Mouse (Mus musculus): ENCODE measurements at regions not wholly inside any gene's neighbourhood (a gene's known extent, or its start where the extent isn't known, plus 50 kb on each side); places are given as distances from the start of the nearest gene placed in this dataset.

DNA sequence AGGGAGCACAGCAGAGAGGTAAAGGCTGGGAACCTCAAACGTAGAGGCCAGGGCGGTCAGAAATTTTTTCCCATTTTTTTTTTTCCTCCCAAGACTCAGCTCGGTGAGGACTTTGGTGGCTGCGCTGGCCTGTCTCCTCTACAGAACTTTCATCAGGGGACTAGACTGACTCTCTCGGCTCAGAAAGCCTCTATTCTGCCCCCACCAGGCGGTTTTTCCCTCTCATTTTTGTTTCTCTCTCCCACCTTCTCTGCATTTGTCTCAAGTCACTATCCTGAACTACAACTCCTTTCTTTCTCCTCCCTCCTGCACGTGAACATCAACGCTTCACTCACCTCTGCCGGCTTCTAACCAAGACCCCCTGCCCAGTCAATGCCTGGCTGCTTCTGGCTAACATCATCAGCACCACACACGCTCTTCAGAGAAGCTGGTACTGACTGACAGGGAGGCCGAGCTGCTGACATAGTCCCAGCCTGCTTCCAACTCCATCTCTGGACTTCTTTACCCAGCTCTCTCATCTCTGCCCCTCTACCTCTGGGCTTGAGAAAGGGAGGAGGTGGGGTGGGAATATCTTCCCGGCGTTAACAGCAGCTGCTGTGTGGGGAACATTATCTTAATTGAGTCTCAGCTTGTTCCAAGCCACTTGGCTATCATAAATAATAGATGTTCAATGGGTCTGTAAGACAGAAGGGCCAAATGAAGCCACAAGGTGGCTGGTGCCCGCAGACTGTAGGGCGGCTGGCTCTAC is 240.0 kb downstream of the Lrfn2 start:
- Histone ChIP-seq H3K9ac (ENCODE audit: low read depth, low read length) (no peak overlapping the region), H3K27me3 (ENCODE audit: control insufficient read depth, insufficient read depth, low read length) (peaks cover 5% of the 10 kb centered on the region; the same call in 1 of the 2 replicates), H3K36me3 (ENCODE audit: control insufficient read depth, insufficient read depth, low read length) (no peaks in the 10 kb centered on the region), H3K79me2 (replicated peaks; ENCODE audit: control insufficient read depth, insufficient read depth, low read length) (no peaks in the 10 kb centered on the region), H3K27ac (no peak overlapping the region), H3K4me3 (no peak overlapping the region), H3K4me1 (ENCODE audit: control insufficient read depth, insufficient read depth, low read length) (no peaks in the 10 kb centered on the region)
- no peak for DNase-seq
- 16% methylated on average over 15 of the region's 15 CpGs for WGBS
- intact Hi-C loops (cut with DNase I), result loop anchor here (10.0 kb wide), 1 partner anchor 707 kb away; no protein-coding TSS in a partner anchor
- TF ChIP-seq CTCF (IDR thresholded peaks at IDR 0.05) (peak; percentile 45), EP300 (IDR thresholded peaks at IDR 0.05; ENCODE audit: insufficient read depth, low read depth, low read length) (no peak)

- H3K79me2 ChIP-seq (replicated peaks; ENCODE audit: control insufficient read depth, insufficient read depth, low read length), result no peaks in the 10 kb centered on the region
- H3K4me3 ChIP-seq, result no peak overlapping the region
- H3K27ac ChIP-seq, result no peak overlapping the region
- H3K27me3 ChIP-seq (ENCODE audit: control insufficient read depth, insufficient read depth, low read length), result peaks cover 5% of the 10 kb centered on the region; the same call in 1 of the 2 replicates
- no peak for DNase-seq
- 64% methylated on average over 8 of the region's 8 CpGs for WGBS
- intact Hi-C loops (cut with DNase I), result loop anchor here (10.0 kb wide), 1 partner anchor 708 kb away; no protein-coding TSS in a partner anchor
- no peaks in the 10 kb centered on the region for H3K4me1 ChIP-seq (ENCODE audit: control insufficient read depth, insufficient read depth, low read length)
- H3K36me3 ChIP-seq (ENCODE audit: control insufficient read depth, insufficient read depth, low read length), result no peaks in the 10 kb centered on the region
- TF ChIP-seq POLR2A (IDR thresholded peaks at IDR 0.05; ENCODE audit: insufficient read depth, low read depth, low read length), result no peak
- TF ChIP-seq CTCF (IDR thresholded peaks at IDR 0.05), result no peak
- no peak for TF ChIP-seq EP300 (IDR thresholded peaks at IDR 0.05; ENCODE audit: insufficient read depth, low read depth, low read length)
- H3K9ac ChIP-seq (ENCODE audit: low read depth, low read length), result no peak overlapping the region
These were observed 240.6 kb downstream of the Lrfn2 start for GRCm38 (mm10) chr17:49172800-49173150.

- Histone ChIP-seq H3K9ac (ENCODE audit: low read depth, low read length) (no peak overlapping the region), H3K79me2 (replicated peaks; ENCODE audit: control insufficient read depth, insufficient read depth, low read length) (no peaks in the 10 kb centered on the region), H3K4me1 (ENCODE audit: control insufficient read depth, insufficient read depth, low read length) (no peaks in the 10 kb centered on the region), H3K36me3 (ENCODE audit: control insufficient read depth, insufficient read depth, low read length) (no peaks in the 10 kb centered on the region), H3K4me3 (no peak overlapping the region), H3K27me3 (ENCODE audit: control insufficient read depth, insufficient read depth, low read length) (no peaks in the 10 kb centered on the region), H3K27ac (no peak overlapping the region)
- intact Hi-C loops (cut with DNase I), result loop anchor here (10.0 kb wide), 1 partner anchor 713 kb away; no protein-coding TSS in a partner anchor
- TF ChIP-seq POLR2A (IDR thresholded peaks at IDR 0.05; ENCODE audit: insufficient read depth, low read depth, low read length), result no peak
- DNase-seq, result no peak
- 71% methylated on average over 6 of the region's 6 CpGs for WGBS
These were observed 246.0 kb downstream of the Lrfn2 start for GRCm38 (mm10) chr17:49177966-49178731.

GRCm38 (mm10) chr17:49182485-49182884 is 245.7 kb upstream of the Mocs1 start:
- intact Hi-C loops (cut with DNase I), result loop anchor here (2.0 kb wide), 1 partner anchor 252 kb away; no protein-coding TSS in a partner anchor

DNA sequence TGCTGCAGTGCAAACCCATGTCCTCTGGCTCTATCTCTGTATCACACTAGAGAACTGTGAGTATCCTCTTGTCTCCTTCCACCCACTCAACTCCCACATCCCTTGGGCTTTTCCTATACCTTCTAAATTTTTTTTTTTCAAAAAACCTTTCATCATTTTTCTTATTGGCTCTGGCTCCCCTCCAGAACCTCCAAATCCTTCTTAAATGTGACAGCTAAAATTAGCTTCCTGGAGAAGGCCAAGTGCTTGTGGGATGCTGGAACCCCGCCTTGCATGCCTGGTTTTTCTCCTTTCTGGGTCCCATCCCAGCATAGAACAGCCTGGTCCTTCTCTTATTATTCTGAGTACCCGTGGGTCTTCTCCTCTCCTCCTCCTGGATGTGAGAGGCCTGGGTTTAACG is 244.2 kb upstream of the Mocs1 start:
- Histone ChIP-seq H3K36me3 (ENCODE audit: control insufficient read depth, insufficient read depth, low read length) (no peaks in the 10 kb centered on the region), H3K27ac (no peak overlapping the region), H3K4me3 (no peak overlapping the region), H3K27me3 (ENCODE audit: control insufficient read depth, insufficient read depth, low read length) (no peaks in the 10 kb centered on the region), H3K4me1 (ENCODE audit: control insufficient read depth, insufficient read depth, low read length) (no peaks in the 10 kb centered on the region), H3K79me2 (replicated peaks; ENCODE audit: control insufficient read depth, insufficient read depth, low read length) (no peaks in the 10 kb centered on the region), H3K9ac (ENCODE audit: low read depth, low read length) (no peak overlapping the region)
- intact Hi-C loops (cut with DNase I), result loop anchor here (2.0 kb wide), 1 partner anchor 253 kb away; no protein-coding TSS in a partner anchor
- TF ChIP-seq POLR2A (IDR thresholded peaks at IDR 0.05; ENCODE audit: insufficient read depth, low read depth, low read length) (no peak), EP300 (IDR thresholded peaks at IDR 0.05; ENCODE audit: insufficient read depth, low read depth, low read length) (no peak), CTCF (IDR thresholded peaks at IDR 0.05) (no peak)
- 44% methylated on average over 3 of the region's 3 CpGs for WGBS
- DNase-seq, result no peak

More at GRCm38 (mm10) chr17:49182485-49182884, 245.7 kb upstream of the Mocs1 start:
- Histone ChIP-seq H3K79me2 (replicated peaks; ENCODE audit: control insufficient read depth, insufficient read depth, low read length) (no peaks in the 10 kb centered on the region), H3K4me1 (ENCODE audit: control insufficient read depth, insufficient read depth, low read length) (no peaks in the 10 kb centered on the region), H3K4me3 (no peak overlapping the region), H3K27ac (no peak overlapping the region), H3K27me3 (ENCODE audit: control insufficient read depth, insufficient read depth, low read length) (no peaks in the 10 kb centered on the region), H3K9ac (ENCODE audit: low read depth, low read length) (no peak overlapping the region), H3K36me3 (ENCODE audit: control insufficient read depth, insufficient read depth, low read length) (no peaks in the 10 kb centered on the region)
- WGBS, result 12% methylated on average over 4 of the region's 4 CpGs
- DNase-seq, result peak; percentile 28 to 47
- TF ChIP-seq CTCF (IDR thresholded peaks at IDR 0.05) (peak; percentile 83), EP300 (IDR thresholded peaks at IDR 0.05; ENCODE audit: insufficient read depth, low read depth, low read length) (no peak)

DNA sequence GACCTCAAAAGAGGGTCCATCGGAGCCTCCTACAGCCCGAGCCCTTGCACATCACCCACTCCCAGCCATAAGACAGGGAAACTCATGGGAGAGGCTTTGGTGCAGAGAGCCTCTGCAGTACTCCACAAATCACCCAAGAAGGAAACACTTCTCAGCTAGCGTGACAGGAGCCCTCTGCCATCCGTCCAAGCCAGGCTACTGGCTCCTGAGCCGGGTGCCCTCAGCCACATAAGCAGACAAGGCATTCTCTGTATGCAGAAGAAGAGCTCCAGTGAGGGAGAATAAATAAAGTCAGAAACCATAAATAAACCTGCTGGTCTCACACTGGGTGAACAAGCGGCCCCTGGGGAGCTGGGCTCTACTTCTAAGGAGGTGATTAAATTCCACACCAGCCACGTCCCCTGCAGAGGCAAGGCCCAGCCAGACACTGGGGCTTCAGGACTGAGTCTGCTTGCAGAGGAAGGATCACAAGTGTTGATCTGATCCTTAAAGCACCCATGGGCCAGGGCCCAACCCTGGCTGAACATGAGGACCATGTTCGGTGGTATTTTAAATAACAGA is 243.0 kb upstream of the Mocs1 start:
- Histone ChIP-seq H3K4me1 (ENCODE audit: control insufficient read depth, insufficient read depth, low read length) (no peaks in the 10 kb centered on the region), H3K36me3 (ENCODE audit: control insufficient read depth, insufficient read depth, low read length) (no peaks in the 10 kb centered on the region), H3K79me2 (replicated peaks; ENCODE audit: control insufficient read depth, insufficient read depth, low read length) (no peaks in the 10 kb centered on the region), H3K4me3 (no peak overlapping the region), H3K27me3 (ENCODE audit: control insufficient read depth, insufficient read depth, low read length) (no peaks in the 10 kb centered on the region), H3K27ac (no peak overlapping the region), H3K9ac (ENCODE audit: low read depth, low read length) (no peak overlapping the region)
- DNase-seq, result no peak
- intact Hi-C loops (cut with DNase I), result no loop called here
- no peak for TF ChIP-seq CTCF (IDR thresholded peaks at IDR 0.05)
- TF ChIP-seq EP300 (IDR thresholded peaks at IDR 0.05; ENCODE audit: insufficient read depth, low read depth, low read length), result no peak
- TF ChIP-seq POLR2A (IDR thresholded peaks at IDR 0.05; ENCODE audit: insufficient read depth, low read depth, low read length), result no peak
- 63% methylated on average over 8 of the region's 8 CpGs for WGBS
